Comparison of ENCODE assay signal across 30 mouse cellular contexts in genomic region chr12:83349736-83350135, GRCm38 (mm10).
"Had no signal": no experiment of that assay in that cellular context is flagged by ENCODE, and none has a peak within 500 bp of the region (broad histone marks: within the 10 kb centered on the region; RNA-seq: fewer than 3 reads in every experiment).

No protein-coding gene starts in this region.

- H3K27ac ChIP-seq: heart, embryonic 13.5 days; heart, embryonic 15.5 days; hindbrain, embryonic 10.5 days; hindbrain, embryonic 12.5 days; hindbrain, embryonic 13.5 days; hindbrain, embryonic 14.5 days; hindbrain, embryonic 15.5 days; hindbrain, postnatal 0 days; intestine, embryonic 15.5 days; kidney, embryonic 15.5 days; kidney, postnatal 0 days; layer of hippocampus, adult 2 months; left cerebral cortex, adult 2 months had no signal

- H3K4me3 ChIP-seq: heart, embryonic 12.5 days; heart, embryonic 13.5 days; heart, embryonic 15.5 days; hindbrain, embryonic 10.5 days; hindbrain, embryonic 12.5 days; hindbrain, embryonic 13.5 days; hindbrain, embryonic 15.5 days; intestine, embryonic 15.5 days; kidney, embryonic 15.5 days; layer of hippocampus, adult 2 months; left cerebral cortex, adult 2 months had no signal

- DNase-seq: heart, postnatal 10 days; heart, postnatal 14 days; heart, postnatal 36 days; heart, postnatal 4 days; kidney, adult 11 months; kidney, adult 18-20 months; kidney, adult 2 months; kidney, adult 8-10 months; kidney, adult 9 months; kidney, postnatal 10 days; kidney, postnatal 14 days; kidney, postnatal 25 days; kidney, postnatal 36 days; kidney, postnatal 4 days; layer of hippocampus, adult 9-11 months; layer of hippocampus, postnatal 36 days had no signal

- H3K4me1 ChIP-seq: hindbrain, embryonic 10.5 days; hindbrain, embryonic 12.5 days; hindbrain, embryonic 15.5 days; intestine, embryonic 15.5 days; kidney, embryonic 15.5 days had no signal

- H3K27me3 ChIP-seq: heart, embryonic 12.5 days; heart, embryonic 13.5 days; heart, embryonic 15.5 days; hindbrain, embryonic 12.5 days; hindbrain, embryonic 13.5 days; hindbrain, embryonic 15.5 days; intestine, embryonic 15.5 days; kidney, embryonic 15.5 days had no signal
